Mouse (Mus musculus): ENCODE measurements around the gene Arhgef28. TPM values are rescaled to one million over a fixed set of nuclear protein-coding genes. Genes with fewer than 3 reads are reported as not detected.

The Arhgef28 gene
- total RNA-seq, 2 experiments from 2014 or later: 0.88 to 4.4 TPM

- ATAC-seq (replicated peaks; ENCODE audit: poor library complexity, severe bottlenecking): no peak
Measured at GRCm38 (mm10) chr13:97876031-97876430, 330.2 kb downstream of the Arhgef28 start.

- peak; percentile 97 for ATAC-seq (replicated peaks; ENCODE audit: poor library complexity, severe bottlenecking)
Measured at GRCm38 (mm10) chr13:97869428-97869827, 336.8 kb downstream of the Arhgef28 start.

GRCm38 (mm10) chr13:97867322-97867962, 338.8 kb downstream of the Arhgef28 start:
- ATAC-seq (replicated peaks; ENCODE audit: poor library complexity, severe bottlenecking): no peak

DNA sequence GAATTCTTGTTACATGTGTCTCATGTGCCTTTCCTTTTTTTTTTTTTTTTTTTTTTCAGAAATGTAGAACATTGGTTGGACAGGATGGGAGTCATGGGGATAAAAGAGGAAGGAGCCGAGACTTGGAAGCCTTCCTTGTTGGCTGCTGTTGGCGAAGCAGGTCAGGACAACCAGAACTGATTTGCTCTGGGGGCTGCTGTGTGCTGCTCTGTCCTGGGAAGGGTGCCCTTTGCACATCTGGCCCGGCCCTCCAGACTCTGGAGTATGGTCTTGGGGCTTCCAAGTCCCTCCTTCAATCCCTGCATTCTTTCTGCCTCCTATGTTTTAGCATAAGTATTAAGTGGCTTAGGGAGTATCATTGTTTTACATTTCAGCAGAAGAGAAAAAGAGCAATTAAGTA, 347.2 kb downstream of the Arhgef28 start:
- ATAC-seq (replicated peaks; ENCODE audit: poor library complexity, severe bottlenecking): no peak

DNA sequence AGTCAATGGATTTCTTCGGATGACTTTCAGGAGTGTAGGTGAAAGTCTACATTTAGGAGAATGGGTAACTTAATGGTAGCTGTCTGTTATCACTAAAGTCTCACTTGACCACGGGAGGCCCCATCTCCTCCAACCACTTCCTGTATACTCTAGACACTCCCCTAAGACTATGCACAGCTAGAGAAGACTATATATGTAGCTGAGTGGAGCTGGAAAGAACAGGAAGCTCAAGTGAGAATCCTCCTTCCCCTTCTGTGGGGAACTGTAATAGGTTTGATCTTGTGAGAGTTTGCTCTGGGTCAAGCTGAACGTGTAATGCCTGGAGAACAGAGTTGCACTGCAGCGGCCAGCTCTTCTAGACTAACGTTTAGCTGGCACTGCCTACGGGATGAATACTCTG, 348.4 kb downstream of the Arhgef28 start:
- peak; percentile 98 for ATAC-seq (replicated peaks; ENCODE audit: poor library complexity, severe bottlenecking)

- ATAC-seq (replicated peaks; ENCODE audit: poor library complexity, severe bottlenecking): peak; percentile 28; the same call in 1 of the 2 replicates
Measured at GRCm38 (mm10) chr13:97853356-97853968, 352.8 kb downstream of the Arhgef28 start.

Other genes starting within 250 kb of the Arhgef28 start
- 24.9 and 26.4 TPM in 2 replicates for gene Utp15, start 56.6 kb upstream of the Arhgef28 start, total RNA-seq (2014; fragmentation: Nextera tagmentation)
- 47.6 and 53.0 TPM in 2 replicates for gene Utp15, start 56.6 kb upstream of the Arhgef28 start, total RNA-seq (2017)
- 20.8 and 23.2 TPM in 2 replicates for gene Ankra2, start 56.6 kb upstream of the Arhgef28 start, total RNA-seq (2014; fragmentation: Nextera tagmentation)
- gene Ankra2, start 56.6 kb upstream of the Arhgef28 start, total RNA-seq (2017): 9.8 and 18.1 TPM in 2 replicates
- not detected in 2 replicates for gene Gm21976, start 73.4 kb upstream of the Arhgef28 start, total RNA-seq (2014; fragmentation: Nextera tagmentation)
- not detected in 2 replicates for gene Gm21976, start 73.4 kb upstream of the Arhgef28 start, total RNA-seq (2017)
- 959 and 1,109 TPM in 2 replicates for gene Btf3, start 110.6 kb upstream of the Arhgef28 start, total RNA-seq (2014; fragmentation: Nextera tagmentation)
- 1,746 and 2,150 TPM in 2 replicates for gene Btf3, start 110.6 kb upstream of the Arhgef28 start, total RNA-seq (2017)
- not detected in 2 replicates for gene Foxd1, start 147.8 kb upstream of the Arhgef28 start, total RNA-seq (2014; fragmentation: Nextera tagmentation)
- gene Foxd1, start 147.8 kb upstream of the Arhgef28 start, total RNA-seq (2017): not detected in 2 replicates